In genomic region chr10:76203798-76204283, GRCm38 (mm10) we compare ENCODE assay signal across 7 mouse cellular contexts. TPM values are rescaled to one million over a fixed set of nuclear protein-coding genes. Genes with fewer than 3 reads are reported as not detected.
DNase-seq lines count a peak whose midpoint lies in the region; ATAC-seq and TF ChIP-seq lines count a peak whose summit lies in the region.

No protein-coding gene starts in this region.

- peak overlapping the region; percentile 47; the same call in 1 of the 2 replicates for H3K9ac ChIP-seq in heart, embryonic 15.5 days
- no peak overlapping the region for H3K9ac ChIP-seq in stomach, embryonic 15.5 days

- H3K4me1 ChIP-seq in E14TG2a.4 (replicated peaks; ENCODE audit: low read depth, low read length), result peaks cover 8% of the 10 kb centered on the region
- H3K4me1 ChIP-seq in cortical plate, adult 2 months (ENCODE audit: control insufficient read depth, insufficient read depth, low read length), result no peaks in the 10 kb centered on the region
- no peaks in the 10 kb centered on the region for H3K4me1 ChIP-seq in heart, embryonic 15.5 days (replicated peaks)
- no peaks in the 10 kb centered on the region for H3K4me1 ChIP-seq in stomach, embryonic 15.5 days

- peak; percentile 17 for DNase-seq in 416B (ENCODE audit: low read depth)
- peak; percentile 29 to 57 for DNase-seq in kidney, postnatal 36 days

- no peak for TF ChIP-seq POLR2A in cortical plate, adult 2 months (IDR thresholded peaks at IDR 0.05; ENCODE audit: extremely low read depth, insufficient read depth, low read length)

- ATAC-seq in heart, embryonic 15.5 days (replicated peaks; ENCODE audit: insufficient number of reproducible peaks, insufficient read depth, low FRiP score, low read depth), result no peak
- ATAC-seq in megakaryocyte progenitor cell, adult 5-6 weeks (replicated peaks; ENCODE audit: poor library complexity), result peak; percentile 54; the same call in 1 of the 2 replicates
- no peak for ATAC-seq in stomach, embryonic 15.5 days (ENCODE audit: insufficient read depth, low FRiP score, low read depth)

- peaks cover 8% of the 10 kb centered on the region for H3K27me3 ChIP-seq in E14TG2a.4 (ENCODE audit: insufficient read depth, low read length)
- no peaks in the 10 kb centered on the region; the same call in 1 of the 2 replicates for H3K27me3 ChIP-seq in heart, embryonic 15.5 days
- H3K27me3 ChIP-seq in stomach, embryonic 15.5 days (replicated peaks), result no peaks in the 10 kb centered on the region

- no peaks in the 10 kb centered on the region for H3K36me3 ChIP-seq in E14TG2a.4 (ENCODE audit: insufficient read depth, low read length)
- peaks cover 16% of the 10 kb centered on the region for H3K36me3 ChIP-seq in heart, embryonic 15.5 days
- H3K36me3 ChIP-seq in stomach, embryonic 15.5 days, result peaks cover 6% of the 10 kb centered on the region; the same call in 1 of the 2 replicates

- H3K9me3 ChIP-seq in E14TG2a.4 (ENCODE audit: low read length), result no peaks in the 10 kb centered on the region
- H3K9me3 ChIP-seq in heart, embryonic 15.5 days (replicated peaks), result no peaks in the 10 kb centered on the region
- H3K9me3 ChIP-seq in stomach, embryonic 15.5 days, result no peaks in the 10 kb centered on the region

- peak overlapping the region; percentile 69 for H3K4me2 ChIP-seq in heart, embryonic 15.5 days
- peak overlapping the region; percentile 56 for H3K4me2 ChIP-seq in stomach, embryonic 15.5 days

- peak; percentile 40 for TF ChIP-seq CTCF in E14TG2a.4 (conservative IDR thresholded peaks at IDR 0.05; ENCODE audit: low read length)
- peak; percentile 52 for TF ChIP-seq CTCF in cortical plate, adult 2 months (IDR thresholded peaks at IDR 0.05; ENCODE audit: extremely low read depth, insufficient read depth, low read length)

- H3K4me3 ChIP-seq in E14TG2a.4 (replicated peaks; ENCODE audit: low read length), result peak overlapping the region; percentile 72
- H3K4me3 ChIP-seq in cortical plate, adult 2 months (ENCODE audit: insufficient read depth, low read length), result no peak overlapping the region
- H3K4me3 ChIP-seq in heart, embryonic 15.5 days, result peak overlapping the region; percentile 45
- H3K4me3 ChIP-seq in stomach, embryonic 15.5 days (replicated peaks), result peak overlapping the region; percentile 40

- WGBS in heart, embryonic 15.5 days, result 9% methylated on average over 18 of the region's 18 CpGs
- 19% methylated on average over 17 of the region's 18 CpGs for WGBS in stomach, embryonic 15.5 days

- no peak overlapping the region for H3K27ac ChIP-seq in cortical plate, adult 2 months (ENCODE audit: insufficient read depth, low read length)
- no peak overlapping the region for H3K27ac ChIP-seq in heart, embryonic 15.5 days
- H3K27ac ChIP-seq in stomach, embryonic 15.5 days, result no peak overlapping the region

RNA-seq across cellular contexts. Expression of gene Prmt2, which starts 33.8 kb away (rescaled TPM):
- 79.9 and 81.2 TPM in 2 replicates for polyA plus RNA-seq in cortical plate, adult 2 months (2012; rRNA removed)
- 49.4 and 58.6 TPM in 2 replicates for polyA plus RNA-seq in heart, embryonic 15.5 days (2015; fragmentation: Nextera tagmentation; extraction: Ambion mirVana)
- total RNA-seq in megakaryocyte progenitor cell, adult 5-6 weeks (2015), result 0.62 and 1.2 TPM in 2 replicates
- total RNA-seq in megakaryocyte progenitor cell, adult 5-6 weeks (2017), result 2.0 and 2.4 TPM in 2 replicates
- polyA plus RNA-seq in stomach, embryonic 15.5 days (2015; fragmentation: Nextera tagmentation; extraction: Ambion mirVana), result 48.4 and 51.3 TPM in 2 replicates

RNA-seq across cellular contexts. Expression of gene S100b, which starts 49.8 kb away (rescaled TPM):
- polyA plus RNA-seq in cortical plate, adult 2 months (2012; rRNA removed), result 238 and 260 TPM in 2 replicates
- polyA plus RNA-seq in heart, embryonic 15.5 days (2015; fragmentation: Nextera tagmentation; extraction: Ambion mirVana), result 0.83 and 0.87 TPM in 2 replicates
- total RNA-seq in megakaryocyte progenitor cell, adult 5-6 weeks (2015), result not detected in 2 replicates
- not detected in 2 replicates for total RNA-seq in megakaryocyte progenitor cell, adult 5-6 weeks (2017)
- polyA plus RNA-seq in stomach, embryonic 15.5 days (2015; fragmentation: Nextera tagmentation; extraction: Ambion mirVana), result 2.5 and 2.8 TPM in 2 replicates

RNA-seq across cellular contexts. Expression of gene Slc5a4a, which starts 56.6 kb away (rescaled TPM):
- not detected in 2 replicates for polyA plus RNA-seq in cortical plate, adult 2 months (2012; rRNA removed)
- polyA plus RNA-seq in heart, embryonic 15.5 days (2015; fragmentation: Nextera tagmentation; extraction: Ambion mirVana), result not detected in 2 replicates
- total RNA-seq in megakaryocyte progenitor cell, adult 5-6 weeks (2015), result not detected in 2 replicates
- total RNA-seq in megakaryocyte progenitor cell, adult 5-6 weeks (2017), result not detected in 2 replicates
- not detected in 2 replicates for polyA plus RNA-seq in stomach, embryonic 15.5 days (2015; fragmentation: Nextera tagmentation; extraction: Ambion mirVana)

Comparison
In these comparisons a context has a peak if more than half of its experiments do, and no peak if none do; other contexts are left out.
1. RNA of gene S100b, which starts 49.8 kb away (polyA plus RNA-seq): 238 to 260 TPM in cortical plate, adult 2 months; 2.5 to 2.8 TPM in stomach, embryonic 15.5 days and 0.83 to 0.87 TPM in heart, embryonic 15.5 days; every median in the first group is over 10 times any median in the second.